Mouse (Mus musculus) midbrain, embryonic 11.5 days (tissue): ENCODE measurements at regions not wholly inside any gene's neighbourhood (a gene's known extent, or its start where the extent isn't known, plus 50 kb on each side); places are given as distances from the start of the nearest gene placed in this dataset.

Experiments used
- ATAC-seq: fragments of 200-750 bp; cut with Nextera tagmentation; 2 replicates; pipeline ENCODE4 v1.8.0; 2017; ENCODE audit warnings: moderate TSS enrichment, moderate library complexity; ENCODE audit not compliant: low FRiP score
- DNase-seq: peaks from one replicate; pipeline ENCODE4 v3.0.0; 2015; ENCODE audit warnings: low spot score; ENCODE audit errors: missing footprints
- H3K27ac ChIP-seq: fragments of 300-500 bp; sonication (generic); 2 replicates; pipeline ENCODE4 v1.5.1; 2014; ENCODE audit warnings: low read depth, low read length
- H3K27me3 ChIP-seq: fragments of 300-500 bp; sonication (generic); 2 replicates; pipeline ENCODE4 v1.6.1; 2014; ENCODE audit warnings: mild to moderate bottlenecking, low read length, moderate library complexity, mixed read lengths; ENCODE audit not compliant: control insufficient read depth, insufficient read depth
- H3K36me3 ChIP-seq: fragments of 300-500 bp; sonication (generic); 2 replicates; pipeline ENCODE4 v1.6.1; 2014; ENCODE audit warnings: mild to moderate bottlenecking, low read length, moderate library complexity, mixed read lengths; ENCODE audit not compliant: control insufficient read depth, insufficient read depth
- H3K4me1 ChIP-seq: fragments of 300-500 bp; sonication (generic); 2 replicates; pipeline ENCODE4 v1.6.1; 2014; ENCODE audit warnings: low read length; ENCODE audit not compliant: control insufficient read depth, insufficient read depth
- H3K4me2 ChIP-seq: fragments of 300-500 bp; sonication (generic); 2 replicates; pipeline ENCODE4 v1.6.1; 2014; ENCODE audit warnings: mild to moderate bottlenecking, moderate library complexity
- H3K4me3 ChIP-seq: fragments of 300-500 bp; sonication (generic); 2 replicates; pipeline ENCODE4 v1.5.1; 2014; ENCODE audit warnings: low read depth, low read length
- H3K9ac ChIP-seq: fragments of 300-500 bp; sonication (generic); 2 replicates; pipeline ENCODE4 v1.6.1; 2014; ENCODE audit warnings: low read length
- H3K9me3 ChIP-seq: fragments of 300-500 bp; sonication (generic); 2 replicates; pipeline ENCODE4 v1.6.1; 2016; ENCODE audit warnings: low read length; ENCODE audit not compliant: control insufficient read depth
- WGBS: fragments of 180-500 bp; shearing (Covaris S2); extraction: QIAGEN DNeasy Blood & Tissue Kit; methylation state at CpG from one replicate; pipeline ENCODE4 v1.1.7; 2014; 5-methylcytosine and 5-hydroxymethylcytosine counted together

- 20% methylated on average over 12 of the region's 12 CpGs for WGBS
- H3K4me2 ChIP-seq: 0 out of 2 replicates have a peak overlapping the region, but pooled peaks have one; percentile 15
These were observed 240.9 kb downstream of the Gm826 start for GRCm38 (mm10) chr2:160093078-160093477.

GRCm38 (mm10) chr2:160085999-160086398, 248.0 kb downstream of the Gm826 start:
- H3K4me1 ChIP-seq: no peaks in the 10 kb centered on the region
- H3K27ac ChIP-seq: no peak overlapping the region
- H3K4me3 ChIP-seq: no peak overlapping the region
- 77% methylated on average over 4 of the region's 4 CpGs for WGBS
- H3K9me3 ChIP-seq: no peaks in the 10 kb centered on the region
- ATAC-seq (no peak), DNase-seq (no peak)
- no peak overlapping the region for H3K9ac ChIP-seq
- H3K27me3 ChIP-seq: no peaks in the 10 kb centered on the region
- H3K4me2 ChIP-seq: no peak overlapping the region
- H3K36me3 ChIP-seq: no peaks in the 10 kb centered on the region

More at GRCm38 (mm10) chr2:160093078-160093477, 240.9 kb downstream of the Gm826 start:
- Histone ChIP-seq H3K27me3 (no peaks in the 10 kb centered on the region), H3K9me3 (no peaks in the 10 kb centered on the region), H3K4me1 (peaks cover 3% of the 10 kb centered on the region), H3K4me3 (no peak overlapping the region), H3K27ac (no peak overlapping the region), H3K36me3 (no peaks in the 10 kb centered on the region), H3K9ac (no peak overlapping the region)
- DNase-seq (peak; percentile 83), ATAC-seq (peak; percentile 64; the same call in 1 of the 2 replicates)

- Histone ChIP-seq H3K4me2 (no peak overlapping the region), H3K4me1 (no peaks in the 10 kb centered on the region), H3K27me3 (no peaks in the 10 kb centered on the region), H3K4me3 (no peak overlapping the region), H3K9ac (no peak overlapping the region), H3K27ac (no peak overlapping the region), H3K9me3 (no peaks in the 10 kb centered on the region), H3K36me3 (no peaks in the 10 kb centered on the region)
- ATAC-seq (no peak), DNase-seq (no peak)
- 91% methylated on average over 4 of the region's 4 CpGs for WGBS
These were observed 250.3 kb downstream of the Gm826 start for GRCm38 (mm10) chr2:160083674-160084073.

GRCm38 (mm10) chr2:160082106-160082653, 251.8 kb downstream of the Gm826 start:
- H3K9me3 ChIP-seq: no peaks in the 10 kb centered on the region
- H3K27ac ChIP-seq: no peak overlapping the region
- no peaks in the 10 kb centered on the region for H3K27me3 ChIP-seq
- DNase-seq: peak; percentile 17
- no peak for ATAC-seq
- no peaks in the 10 kb centered on the region for H3K36me3 ChIP-seq
- no peak overlapping the region for H3K4me2 ChIP-seq
- 70% methylated on average over 5 of the region's 5 CpGs for WGBS
- no peak overlapping the region for H3K9ac ChIP-seq
- no peaks in the 10 kb centered on the region for H3K4me1 ChIP-seq
- no peak overlapping the region for H3K4me3 ChIP-seq

GRCm38 (mm10) chr2:160075694-160076093, 258.3 kb downstream of the Gm826 start:
- ATAC-seq (no peak), DNase-seq (no peak)
- H3K9me3 ChIP-seq: no peaks in the 10 kb centered on the region
- no peak overlapping the region for H3K27ac ChIP-seq
- no peaks in the 10 kb centered on the region for H3K4me1 ChIP-seq
- no peak overlapping the region for H3K4me2 ChIP-seq
- H3K27me3 ChIP-seq: no peaks in the 10 kb centered on the region
- no peak overlapping the region for H3K4me3 ChIP-seq
- H3K36me3 ChIP-seq: no peaks in the 10 kb centered on the region
- no peak overlapping the region for H3K9ac ChIP-seq
- WGBS: 76% methylated on average over 3 of the region's 3 CpGs

- Histone ChIP-seq H3K4me1 (no peaks in the 10 kb centered on the region), H3K4me2 (no peak overlapping the region), H3K27ac (no peak overlapping the region), H3K36me3 (no peaks in the 10 kb centered on the region), H3K9ac (no peak overlapping the region), H3K4me3 (no peak overlapping the region), H3K9me3 (no peaks in the 10 kb centered on the region), H3K27me3 (no peaks in the 10 kb centered on the region)
- no peak for ATAC-seq
- 85% methylated on average over 2 of the region's 2 CpGs for WGBS
- no peak for DNase-seq
These were observed 263.5 kb downstream of the Gm826 start for GRCm38 (mm10) chr2:160070441-160070840.

- Histone ChIP-seq H3K36me3 (no peaks in the 10 kb centered on the region), H3K4me1 (no peaks in the 10 kb centered on the region), H3K27ac (no peak overlapping the region), H3K9ac (no peak overlapping the region), H3K27me3 (no peaks in the 10 kb centered on the region), H3K4me3 (no peak overlapping the region), H3K4me2 (no peak overlapping the region), H3K9me3 (no peaks in the 10 kb centered on the region)
- DNase-seq (no peak), ATAC-seq (no peak)
- WGBS: 76% methylated on average over 4 of the region's 4 CpGs
These were observed 265.2 kb downstream of the Gm826 start for GRCm38 (mm10) chr2:160068772-160069171.

- Histone ChIP-seq H3K9me3 (no peaks in the 10 kb centered on the region), H3K27me3 (no peaks in the 10 kb centered on the region), H3K4me2 (no peak overlapping the region), H3K27ac (no peak overlapping the region), H3K36me3 (no peaks in the 10 kb centered on the region), H3K4me3 (no peak overlapping the region), H3K9ac (no peak overlapping the region), H3K4me1 (no peaks in the 10 kb centered on the region)
- no peak for ATAC-seq
- DNase-seq: no peak
- WGBS: 81% methylated on average over 9 of the region's 9 CpGs
These were observed 266.1 kb downstream of the Gm826 start for GRCm38 (mm10) chr2:160067904-160068303.

- no peaks in the 10 kb centered on the region for H3K27me3 ChIP-seq
- DNase-seq: no peak
- ATAC-seq: no peak
- H3K4me3 ChIP-seq: no peak overlapping the region
- H3K4me1 ChIP-seq: no peaks in the 10 kb centered on the region
- no peaks in the 10 kb centered on the region for H3K9me3 ChIP-seq
- H3K9ac ChIP-seq: no peak overlapping the region
- no peaks in the 10 kb centered on the region for H3K36me3 ChIP-seq
- 57% methylated on average over 6 of the region's 6 CpGs for WGBS
- H3K4me2 ChIP-seq: no peak overlapping the region
- H3K27ac ChIP-seq: no peak overlapping the region
These were observed 267.3 kb downstream of the Gm826 start for GRCm38 (mm10) chr2:160066491-160067303.
